Mouse (Mus musculus): ENCODE measurements around the gene 1190007I07Rik.

DNA sequence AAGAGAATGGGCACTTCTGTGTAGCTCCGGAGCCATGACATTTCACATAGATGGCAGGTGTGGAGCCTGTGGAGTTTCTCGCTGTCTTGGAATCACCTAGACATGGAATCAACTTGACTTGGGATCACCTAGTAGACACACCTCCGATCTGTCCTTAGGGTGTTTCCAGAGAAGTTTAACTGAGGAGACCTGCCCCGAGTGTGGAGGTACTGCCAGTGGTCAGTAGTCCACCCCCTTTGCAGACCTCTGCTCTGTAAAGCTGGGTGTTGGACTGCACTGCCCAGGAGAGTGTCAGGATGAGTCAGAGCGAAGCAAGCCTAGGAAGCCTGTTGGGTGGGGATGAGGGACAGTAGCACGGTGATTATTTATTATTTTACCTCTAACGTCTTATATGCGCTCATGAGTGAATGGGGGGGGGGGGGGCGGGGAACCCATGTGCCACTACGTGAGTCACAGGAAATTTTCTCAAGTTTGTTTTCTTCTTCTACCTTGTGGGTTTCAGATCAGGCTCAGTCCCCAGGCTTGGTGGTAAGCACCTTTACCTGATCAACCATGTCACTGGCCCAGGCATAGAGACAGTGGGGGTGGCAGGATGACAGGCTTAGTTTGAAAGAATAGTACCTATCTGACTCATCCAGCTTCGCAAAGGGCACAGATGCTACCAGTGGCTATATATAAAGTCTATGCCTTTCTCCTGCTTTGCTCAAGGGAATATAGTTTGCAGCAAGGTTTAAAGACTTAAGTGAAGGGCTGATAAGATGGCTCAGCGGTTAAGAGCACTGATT lies 9.7 kb upstream of the 1190007I07Rik start:
- TF ChIP-seq CTCF (IDR thresholded peaks at IDR 0.05; ENCODE audit: low read depth) (no peak), EP300 (IDR thresholded peaks at IDR 0.05; ENCODE audit: low read depth) (no peak)
